Mouse (Mus musculus) heart, adult 2 months (tissue): ENCODE measurements around the gene Fosl1.

Experiments used
- CTCF ChIP-seq: fragments of 200-600 bp; IDR thresholded peaks from 2 replicates; pipeline ENCODE4 v1.8.1; 2022; ENCODE audit warnings: antibody characterized with exemption, mild to moderate bottlenecking, moderate library complexity
- EP300 ChIP-seq: fragments of 200-500 bp; IDR thresholded peaks from 2 replicates; pipeline ENCODE4 v1.6.1; 2011; ENCODE audit warnings: low read depth, low read length, control low read depth; ENCODE audit not compliant: insufficient read depth
- POLR2A ChIP-seq: fragments of 200-500 bp; IDR thresholded peaks from 2 replicates; pipeline ENCODE4 v1.6.1; 2011; ENCODE audit warnings: mild to moderate bottlenecking, low read depth, low read length, control low read depth; ENCODE audit not compliant: insufficient read depth

DNA sequence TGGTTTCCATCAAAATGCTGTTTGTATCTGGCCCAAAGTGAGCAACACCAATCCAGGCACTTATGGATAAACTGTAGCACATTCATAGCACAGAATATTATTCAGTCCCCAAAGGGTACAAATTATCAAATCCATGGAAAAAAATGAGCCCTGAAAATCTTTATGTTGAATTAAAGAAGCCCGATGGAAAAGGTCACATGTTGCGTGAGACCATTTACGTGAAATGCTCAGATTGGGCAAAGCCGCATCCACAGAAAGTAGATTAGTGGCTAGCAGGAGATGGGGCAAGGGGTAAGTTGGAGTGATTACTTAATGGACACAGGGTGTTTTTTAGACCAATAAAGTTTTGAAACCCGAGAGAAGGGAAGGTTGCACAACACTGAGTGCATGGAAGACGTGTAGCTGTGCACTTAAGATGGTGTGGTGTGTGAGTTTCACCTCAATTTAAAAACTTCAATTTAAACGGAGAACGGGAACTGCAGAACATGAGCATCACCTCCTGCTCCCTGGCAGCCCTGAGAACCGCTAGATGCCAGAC, 2.9 kb upstream of the Fosl1 start:
- TF ChIP-seq CTCF (no peak), POLR2A (no peak), EP300 (no peak)
